Mouse (Mus musculus): Measurements from ENCODE around the gene Grhl3. TPM values are rescaled to one million over a fixed set of nuclear protein-coding genes. Genes with fewer than 3 reads are reported as not detected.

The Grhl3 gene
- polyA plus RNA-seq, 1 experiment from 2014 or later: 6.8 TPM

- ATAC-seq (replicated peaks; ENCODE audit: extremely low read depth, insufficient read depth, low FRiP score): no peak
These were observed 43.2 kb downstream of the Grhl3 start for GRCm38 (mm10) chr4:135530270-135530669.

GRCm38 (mm10) chr4:135526039-135526710 is 47.3 kb downstream of the Grhl3 start:
- Histone ChIP-seq H3K27ac (ENCODE audit: low read length) (no peak overlapping the region), H3K27me3 (ENCODE audit: control insufficient read depth, insufficient read depth, low read length) (peaks cover 3% of the 10 kb centered on the region; the same call in 1 of the 2 replicates), H3K4me2 (ENCODE audit: low read depth, low read length) (no peak overlapping the region), H3K9ac (ENCODE audit: low read length) (no peak overlapping the region), H3K4me3 (ENCODE audit: low read length) (no peak overlapping the region), H3K4me1 (ENCODE audit: control insufficient read depth, insufficient read depth, low read length) (0 out of 2 replicates have a peak, but pooled peaks cover 2% of the 10 kb centered on the region), H3K36me3 (ENCODE audit: control insufficient read depth, insufficient read depth) (peaks cover 4% of the 10 kb centered on the region; the same call in 1 of the 2 replicates), H3K9me3 (replicated peaks; ENCODE audit: control insufficient read depth, low read length) (peaks cover 8% of the 10 kb centered on the region)
- 44% methylated on average over 14 of the region's 14 CpGs for WGBS
- ATAC-seq (replicated peaks; ENCODE audit: extremely low read depth, insufficient read depth, low FRiP score): no peak

More at GRCm38 (mm10) chr4:135530270-135530669, 43.2 kb downstream of the Grhl3 start:
- Histone ChIP-seq H3K9ac (ENCODE audit: low read length) (no peak overlapping the region), H3K9me3 (replicated peaks; ENCODE audit: control insufficient read depth, low read length) (peaks cover 8% of the 10 kb centered on the region), H3K36me3 (ENCODE audit: control insufficient read depth, insufficient read depth) (peaks cover 4% of the 10 kb centered on the region; the same call in 1 of the 2 replicates), H3K27me3 (ENCODE audit: control insufficient read depth, insufficient read depth, low read length) (no peaks in the 10 kb centered on the region), H3K4me1 (ENCODE audit: control insufficient read depth, insufficient read depth, low read length) (0 out of 2 replicates have a peak, but pooled peaks cover 2% of the 10 kb centered on the region), H3K27ac (ENCODE audit: low read length) (no peak overlapping the region), H3K4me2 (ENCODE audit: low read depth, low read length) (no peak overlapping the region), H3K4me3 (ENCODE audit: low read length) (no peak overlapping the region)
- 58% methylated on average over 2 of the region's 2 CpGs for WGBS

DNA sequence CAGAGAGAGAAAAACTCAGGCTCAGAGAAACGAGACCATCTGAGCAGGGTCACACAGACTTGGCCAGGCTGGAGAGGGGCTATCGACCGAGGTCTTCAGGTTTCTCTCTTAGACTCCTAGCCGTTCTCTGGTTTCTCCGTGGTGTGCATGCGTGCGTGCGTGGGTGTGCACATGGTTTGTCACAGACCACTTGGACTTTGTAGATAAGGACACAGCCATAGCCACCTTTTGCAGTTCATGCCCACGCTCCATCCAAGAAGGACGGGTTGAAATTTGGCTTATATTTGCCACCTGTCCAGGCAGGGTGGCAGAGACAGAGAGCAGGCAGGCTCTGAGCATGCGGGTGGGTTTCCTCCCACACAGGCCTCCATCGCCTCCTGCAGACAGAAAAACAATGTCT is 48.4 kb downstream of the Grhl3 start:
- no peak overlapping the region for H3K4me2 ChIP-seq (ENCODE audit: low read depth, low read length)
- H3K27me3 ChIP-seq (ENCODE audit: control insufficient read depth, insufficient read depth, low read length): peaks cover 3% of the 10 kb centered on the region; the same call in 1 of the 2 replicates
- 60% methylated on average over 12 of the region's 12 CpGs for WGBS
- H3K9me3 ChIP-seq (replicated peaks; ENCODE audit: control insufficient read depth, low read length): peaks cover under 1% of the 10 kb centered on the region; the same call in 1 of the 2 replicates
- H3K36me3 ChIP-seq (ENCODE audit: control insufficient read depth, insufficient read depth): no peaks in the 10 kb centered on the region
- 0 out of 2 replicates have a peak, but pooled peaks cover 2% of the 10 kb centered on the region for H3K4me1 ChIP-seq (ENCODE audit: control insufficient read depth, insufficient read depth, low read length)
- H3K27ac ChIP-seq (ENCODE audit: low read length): no peak overlapping the region
- H3K9ac ChIP-seq (ENCODE audit: low read length): no peak overlapping the region
- no peak overlapping the region for H3K4me3 ChIP-seq (ENCODE audit: low read length)
- ATAC-seq (replicated peaks; ENCODE audit: extremely low read depth, insufficient read depth, low FRiP score): no peak

GRCm38 (mm10) chr4:135523939-135524338 is 49.5 kb downstream of the Grhl3 start:
- WGBS: 25% methylated on average over 7 of the region's 7 CpGs
- H3K36me3 ChIP-seq (ENCODE audit: control insufficient read depth, insufficient read depth): no peaks in the 10 kb centered on the region
- ATAC-seq (replicated peaks; ENCODE audit: extremely low read depth, insufficient read depth, low FRiP score): no peak
- no peak overlapping the region for H3K4me3 ChIP-seq (ENCODE audit: low read length)
- H3K9ac ChIP-seq (ENCODE audit: low read length): no peak overlapping the region
- no peaks in the 10 kb centered on the region for H3K9me3 ChIP-seq (replicated peaks; ENCODE audit: control insufficient read depth, low read length)
- 0 out of 2 replicates have a peak, but pooled peaks cover 2% of the 10 kb centered on the region for H3K4me1 ChIP-seq (ENCODE audit: control insufficient read depth, insufficient read depth, low read length)
- H3K4me2 ChIP-seq (ENCODE audit: low read depth, low read length): no peak overlapping the region
- H3K27ac ChIP-seq (ENCODE audit: low read length): no peak overlapping the region
- peaks cover 3% of the 10 kb centered on the region; the same call in 1 of the 2 replicates for H3K27me3 ChIP-seq (ENCODE audit: control insufficient read depth, insufficient read depth, low read length)

DNA sequence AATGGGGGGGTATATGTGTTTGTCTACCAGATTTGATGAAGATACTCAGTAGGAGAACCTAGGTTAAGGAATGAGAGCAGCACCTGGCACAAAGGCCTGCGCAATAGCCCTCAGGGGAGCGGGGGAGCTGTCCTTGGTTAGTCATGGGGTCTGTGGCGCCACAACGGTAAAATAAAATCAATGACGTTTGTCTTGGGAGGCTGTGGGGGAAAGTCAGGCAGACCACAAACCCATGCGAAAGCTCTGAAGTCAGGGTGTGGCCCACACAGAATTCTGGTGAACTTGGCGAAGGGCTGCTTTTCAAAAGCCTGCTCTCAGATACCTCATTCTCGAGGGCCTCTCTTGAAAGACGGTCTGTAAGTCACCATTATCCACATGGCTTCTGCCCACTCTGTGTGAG is 53.0 kb downstream of the Grhl3 start:
- WGBS: 71% methylated on average over 9 of the region's 9 CpGs
- no peak for ATAC-seq (replicated peaks; ENCODE audit: extremely low read depth, insufficient read depth, low FRiP score)

DNA sequence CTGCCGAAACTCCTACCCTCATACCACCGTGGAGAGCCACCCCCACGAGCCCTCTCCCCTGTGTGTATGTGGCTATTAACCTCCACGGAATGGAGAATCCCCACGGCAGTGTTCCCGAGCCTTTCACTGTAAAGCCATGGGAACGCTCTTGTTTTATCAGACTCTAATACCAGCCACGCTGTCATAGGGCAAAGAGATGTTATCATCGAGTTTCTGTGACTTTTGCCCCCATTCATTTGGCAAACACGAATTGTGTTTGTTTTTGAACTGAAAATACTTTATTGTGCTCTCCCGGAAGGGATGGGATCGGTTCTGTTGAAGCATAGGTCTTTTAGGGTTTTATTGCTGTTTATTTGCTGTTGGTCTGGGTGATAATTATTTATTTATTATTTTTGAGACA is 55.3 kb downstream of the Grhl3 start:
- no peak for ATAC-seq (replicated peaks; ENCODE audit: extremely low read depth, insufficient read depth, low FRiP score)
- Histone ChIP-seq H3K27me3 (ENCODE audit: control insufficient read depth, insufficient read depth, low read length) (peaks cover 3% of the 10 kb centered on the region; the same call in 1 of the 2 replicates), H3K9ac (ENCODE audit: low read length) (no peak overlapping the region), H3K36me3 (ENCODE audit: control insufficient read depth, insufficient read depth) (no peaks in the 10 kb centered on the region), H3K4me3 (ENCODE audit: low read length) (no peak overlapping the region), H3K9me3 (replicated peaks; ENCODE audit: control insufficient read depth, low read length) (0 out of 2 replicates have a peak, but pooled peaks cover 3% of the 10 kb centered on the region), H3K4me2 (ENCODE audit: low read depth, low read length) (no peak overlapping the region), H3K27ac (ENCODE audit: low read length) (no peak overlapping the region), H3K4me1 (ENCODE audit: control insufficient read depth, insufficient read depth, low read length) (no peaks in the 10 kb centered on the region)
- WGBS: 76% methylated on average over 12 of the region's 12 CpGs

More for the DNA sequence above, 53.0 kb downstream of the Grhl3 start:
- Histone ChIP-seq H3K27ac (ENCODE audit: low read length) (no peak overlapping the region), H3K4me3 (ENCODE audit: low read length) (no peak overlapping the region), H3K9ac (ENCODE audit: low read length) (no peak overlapping the region), H3K27me3 (ENCODE audit: control insufficient read depth, insufficient read depth, low read length) (peaks cover 3% of the 10 kb centered on the region; the same call in 1 of the 2 replicates), H3K4me2 (ENCODE audit: low read depth, low read length) (no peak overlapping the region), H3K4me1 (ENCODE audit: control insufficient read depth, insufficient read depth, low read length) (no peaks in the 10 kb centered on the region), H3K36me3 (ENCODE audit: control insufficient read depth, insufficient read depth) (no peaks in the 10 kb centered on the region), H3K9me3 (replicated peaks; ENCODE audit: control insufficient read depth, low read length) (0 out of 2 replicates have a peak, but pooled peaks cover 3% of the 10 kb centered on the region)

- no peak overlapping the region for H3K4me2 ChIP-seq (ENCODE audit: low read depth, low read length)
- H3K4me3 ChIP-seq (ENCODE audit: low read length): no peak overlapping the region
- no peak for ATAC-seq (replicated peaks; ENCODE audit: extremely low read depth, insufficient read depth, low FRiP score)
- H3K36me3 ChIP-seq (ENCODE audit: control insufficient read depth, insufficient read depth): no peaks in the 10 kb centered on the region
- H3K9me3 ChIP-seq (replicated peaks; ENCODE audit: control insufficient read depth, low read length): 0 out of 2 replicates have a peak, but pooled peaks cover 3% of the 10 kb centered on the region
- no peaks in the 10 kb centered on the region for H3K4me1 ChIP-seq (ENCODE audit: control insufficient read depth, insufficient read depth, low read length)
- WGBS: 50% methylated on average over 15 of the region's 15 CpGs
- 0 out of 2 replicates have a peak overlapping the region, but pooled peaks have one; percentile 22 for H3K9ac ChIP-seq (ENCODE audit: low read length)
- no peak overlapping the region for H3K27ac ChIP-seq (ENCODE audit: low read length)
- H3K27me3 ChIP-seq (ENCODE audit: control insufficient read depth, insufficient read depth, low read length): no peaks in the 10 kb centered on the region
These were observed 56.8 kb downstream of the Grhl3 start for GRCm38 (mm10) chr4:135516351-135517316.

- 0 out of 2 replicates have a peak, but pooled peaks cover 3% of the 10 kb centered on the region for H3K9me3 ChIP-seq (replicated peaks; ENCODE audit: control insufficient read depth, low read length)
- H3K4me3 ChIP-seq (ENCODE audit: low read length): no peak overlapping the region
- no peak overlapping the region for H3K27ac ChIP-seq (ENCODE audit: low read length)
- H3K4me1 ChIP-seq (ENCODE audit: control insufficient read depth, insufficient read depth, low read length): no peaks in the 10 kb centered on the region
- no peak overlapping the region for H3K4me2 ChIP-seq (ENCODE audit: low read depth, low read length)
- no peaks in the 10 kb centered on the region; the same call in 1 of the 2 replicates for H3K27me3 ChIP-seq (ENCODE audit: control insufficient read depth, insufficient read depth, low read length)
- H3K9ac ChIP-seq (ENCODE audit: low read length): no peak overlapping the region
- no peak for ATAC-seq (replicated peaks; ENCODE audit: extremely low read depth, insufficient read depth, low FRiP score)
- 67% methylated on average over 14 of the region's 14 CpGs for WGBS
- H3K36me3 ChIP-seq (ENCODE audit: control insufficient read depth, insufficient read depth): no peaks in the 10 kb centered on the region
These were observed 58.5 kb downstream of the Grhl3 start for GRCm38 (mm10) chr4:135514925-135515324.

Measured in heart, embryonic 16.5 days (tissue).